Mouse (Mus musculus): ENCODE measurements at regions not wholly inside any gene's neighbourhood (a gene's known extent, or its start where the extent isn't known, plus 50 kb on each side); places are given as distances from the start of the nearest gene placed in this dataset.

DNA sequence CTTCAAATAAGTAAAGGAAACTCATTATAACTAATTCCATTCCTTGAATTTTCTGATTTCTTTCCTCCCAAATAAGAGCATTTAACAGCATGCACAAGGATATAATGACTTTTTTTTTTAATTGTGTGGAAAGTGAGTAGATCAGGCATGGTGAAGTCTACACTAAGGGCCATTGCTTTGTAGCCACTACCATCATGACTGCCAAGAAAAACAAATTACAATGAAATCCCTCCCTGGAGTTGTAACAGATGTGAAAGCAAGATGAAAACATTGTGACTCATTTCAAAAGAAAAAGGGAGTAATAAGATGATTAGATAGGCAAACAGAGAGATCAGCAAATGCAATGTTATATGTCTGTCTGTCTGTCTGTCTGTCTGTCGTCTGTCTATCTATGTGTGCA, 106.6 kb downstream of the Arl4a start:
- H3K4me3 ChIP-seq (ENCODE audit: low read length): no peak overlapping the region
- no peaks in the 10 kb centered on the region for H3K36me3 ChIP-seq (ENCODE audit: control insufficient read depth, insufficient read depth, low read length)
- no peak for ATAC-seq
- no peaks in the 10 kb centered on the region for H3K4me1 ChIP-seq (ENCODE audit: control insufficient read depth, insufficient read depth, low read length)
- no peaks in the 10 kb centered on the region for H3K9me3 ChIP-seq (ENCODE audit: control insufficient read depth, low read length)
- 78% methylated on average over 1 of the region's 1 CpGs for WGBS
- no peak overlapping the region for H3K9ac ChIP-seq (ENCODE audit: low read depth, low read length)
- no peak overlapping the region for H3K4me2 ChIP-seq (ENCODE audit: low read depth, low read length)
- no peak overlapping the region for H3K27ac ChIP-seq (ENCODE audit: low read length)
- H3K27me3 ChIP-seq (replicated peaks; ENCODE audit: control insufficient read depth, insufficient read depth, low read length): no peaks in the 10 kb centered on the region

DNA sequence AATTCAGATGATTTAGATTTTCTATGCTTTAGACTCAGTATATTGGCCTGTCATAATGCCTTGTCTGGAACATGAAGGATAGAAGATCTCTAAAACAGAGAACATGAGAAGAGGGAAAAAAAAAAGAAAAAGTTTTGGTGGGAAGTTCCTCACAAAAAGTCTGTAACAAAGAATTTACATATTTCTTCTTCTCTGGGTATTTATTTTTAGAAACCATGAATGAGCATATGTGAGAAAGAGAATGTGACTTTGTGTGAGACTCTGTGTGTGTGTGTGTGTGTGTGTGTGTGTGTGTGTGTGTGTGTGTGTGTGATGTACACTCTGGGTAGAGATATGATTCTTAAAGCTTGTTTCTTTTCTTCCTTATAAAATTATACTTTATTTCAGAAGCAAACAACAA, 109.9 kb downstream of the Arl4a start:
- Histone ChIP-seq H3K9me3 (ENCODE audit: control insufficient read depth, low read length) (no peaks in the 10 kb centered on the region), H3K27me3 (replicated peaks; ENCODE audit: control insufficient read depth, insufficient read depth, low read length) (no peaks in the 10 kb centered on the region), H3K4me3 (ENCODE audit: low read length) (no peak overlapping the region), H3K36me3 (ENCODE audit: control insufficient read depth, insufficient read depth, low read length) (no peaks in the 10 kb centered on the region), H3K27ac (ENCODE audit: low read length) (no peak overlapping the region), H3K4me1 (ENCODE audit: control insufficient read depth, insufficient read depth, low read length) (no peaks in the 10 kb centered on the region), H3K4me2 (ENCODE audit: low read depth, low read length) (no peak overlapping the region), H3K9ac (ENCODE audit: low read depth, low read length) (no peak overlapping the region)
- no peak for ATAC-seq

DNA sequence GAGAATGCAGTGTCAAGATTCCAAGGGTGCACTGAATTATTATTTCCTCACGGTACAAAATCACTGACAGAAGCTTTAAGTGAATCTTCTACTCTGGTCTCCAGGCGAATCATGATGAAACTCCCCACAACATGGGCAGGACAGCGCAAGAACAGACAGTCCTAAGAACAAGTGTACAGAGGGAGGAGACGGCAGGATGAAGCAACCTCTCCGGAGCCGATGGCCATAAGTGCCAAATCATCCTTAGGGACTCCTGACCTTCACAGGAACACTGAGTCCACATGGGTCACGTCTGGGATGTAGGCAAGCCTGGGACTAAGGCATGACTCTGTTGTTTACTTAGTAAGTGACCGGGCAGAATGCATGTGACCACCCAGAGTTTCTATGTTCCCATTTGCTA, 110.8 kb downstream of the Arl4a start:
- H3K4me1 ChIP-seq (ENCODE audit: control insufficient read depth, insufficient read depth, low read length): no peaks in the 10 kb centered on the region
- no peak for ATAC-seq
- no peak overlapping the region for H3K4me3 ChIP-seq (ENCODE audit: low read length)
- H3K9ac ChIP-seq (ENCODE audit: low read depth, low read length): no peak overlapping the region
- no peaks in the 10 kb centered on the region for H3K9me3 ChIP-seq (ENCODE audit: control insufficient read depth, low read length)
- H3K4me2 ChIP-seq (ENCODE audit: low read depth, low read length): no peak overlapping the region
- H3K36me3 ChIP-seq (ENCODE audit: control insufficient read depth, insufficient read depth, low read length): no peaks in the 10 kb centered on the region
- 82% methylated on average over 8 of the region's 8 CpGs for WGBS
- no peak overlapping the region for H3K27ac ChIP-seq (ENCODE audit: low read length)
- no peaks in the 10 kb centered on the region for H3K27me3 ChIP-seq (replicated peaks; ENCODE audit: control insufficient read depth, insufficient read depth, low read length)

DNA sequence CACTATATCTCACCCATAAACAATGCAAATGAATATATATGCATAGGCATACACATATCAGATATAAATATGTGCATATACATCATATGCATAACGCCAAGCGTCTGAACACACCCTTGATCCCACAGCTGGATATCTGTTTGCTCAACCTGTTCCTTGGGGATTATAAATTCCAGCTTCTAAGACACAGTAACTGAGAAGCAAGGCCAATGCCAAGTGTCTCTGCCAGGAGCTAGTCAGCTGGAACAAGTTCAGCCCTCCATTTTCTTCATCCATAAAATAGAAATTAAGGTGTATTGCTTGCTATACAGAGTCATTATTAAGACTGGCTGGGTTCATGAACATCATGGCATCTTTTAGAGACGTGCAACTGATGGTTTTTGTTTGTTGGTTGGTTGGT, 116.3 kb downstream of the Arl4a start:
- Histone ChIP-seq H3K36me3 (ENCODE audit: control insufficient read depth, insufficient read depth, low read length) (no peaks in the 10 kb centered on the region), H3K4me1 (ENCODE audit: control insufficient read depth, insufficient read depth, low read length) (no peaks in the 10 kb centered on the region), H3K4me2 (ENCODE audit: low read depth, low read length) (no peak overlapping the region), H3K27ac (ENCODE audit: low read length) (no peak overlapping the region), H3K9me3 (ENCODE audit: control insufficient read depth, low read length) (no peaks in the 10 kb centered on the region), H3K9ac (ENCODE audit: low read depth, low read length) (no peak overlapping the region), H3K4me3 (ENCODE audit: low read length) (no peak overlapping the region), H3K27me3 (replicated peaks; ENCODE audit: control insufficient read depth, insufficient read depth, low read length) (no peaks in the 10 kb centered on the region)
- no peak for ATAC-seq
- WGBS: 77% methylated on average over 3 of the region's 3 CpGs

DNA sequence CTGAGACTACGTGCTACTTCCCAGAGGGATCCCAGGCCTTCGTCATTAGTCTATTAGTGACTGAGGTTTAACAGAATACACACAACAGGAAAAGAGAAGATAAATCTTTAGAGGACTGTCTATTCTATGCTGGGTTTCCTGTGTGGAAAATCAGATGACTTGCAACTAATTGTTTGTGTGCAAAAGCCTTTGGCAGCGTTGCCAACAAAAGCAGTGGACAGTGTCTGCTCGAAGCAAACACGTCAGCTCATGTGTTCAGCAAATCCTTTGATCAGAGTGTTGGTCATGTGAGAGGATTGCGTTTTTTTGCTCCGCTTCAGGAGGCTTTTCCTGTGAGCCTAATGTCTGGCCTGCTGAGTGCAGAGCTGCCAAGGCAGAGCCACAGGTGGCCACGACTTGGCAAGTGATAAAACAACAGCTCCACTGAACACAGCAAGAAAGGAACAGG, 117.3 kb downstream of the Arl4a start:
- Histone ChIP-seq H3K27me3 (replicated peaks; ENCODE audit: control insufficient read depth, insufficient read depth, low read length) (no peaks in the 10 kb centered on the region), H3K4me3 (ENCODE audit: low read length) (no peak overlapping the region), H3K4me1 (ENCODE audit: control insufficient read depth, insufficient read depth, low read length) (no peaks in the 10 kb centered on the region), H3K9ac (ENCODE audit: low read depth, low read length) (no peak overlapping the region), H3K9me3 (ENCODE audit: control insufficient read depth, low read length) (no peaks in the 10 kb centered on the region), H3K36me3 (ENCODE audit: control insufficient read depth, insufficient read depth, low read length) (no peaks in the 10 kb centered on the region), H3K27ac (ENCODE audit: low read length) (no peak overlapping the region), H3K4me2 (ENCODE audit: low read depth, low read length) (no peak overlapping the region)
- ATAC-seq: peak; percentile 48; the same call in 1 of the 2 replicates
- WGBS: 31% methylated on average over 8 of the region's 8 CpGs

DNA sequence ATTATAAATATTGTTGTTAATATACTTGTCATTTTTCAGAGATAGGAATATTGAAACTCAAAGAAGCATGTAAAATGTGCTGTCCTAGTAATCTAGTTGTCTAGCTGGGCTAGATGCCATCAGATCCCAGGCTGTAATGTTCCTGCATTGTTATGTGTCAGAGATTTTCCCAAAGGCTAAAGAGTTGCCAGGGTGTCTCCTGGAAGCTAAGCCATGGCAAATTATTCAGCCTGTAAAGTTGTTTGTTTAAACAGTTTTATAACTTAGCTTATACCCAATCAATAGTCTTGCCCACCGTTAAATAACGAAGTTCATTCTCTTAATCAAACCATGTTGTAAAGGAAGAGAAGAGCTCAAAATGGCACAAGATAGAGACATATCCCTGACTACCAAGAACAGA, 117.9 kb downstream of the Arl4a start:
- Histone ChIP-seq H3K4me2 (ENCODE audit: low read depth, low read length) (no peak overlapping the region), H3K4me1 (ENCODE audit: control insufficient read depth, insufficient read depth, low read length) (no peaks in the 10 kb centered on the region), H3K27ac (ENCODE audit: low read length) (no peak overlapping the region), H3K36me3 (ENCODE audit: control insufficient read depth, insufficient read depth, low read length) (no peaks in the 10 kb centered on the region), H3K9ac (ENCODE audit: low read depth, low read length) (no peak overlapping the region), H3K4me3 (ENCODE audit: low read length) (no peak overlapping the region), H3K9me3 (ENCODE audit: control insufficient read depth, low read length) (no peaks in the 10 kb centered on the region), H3K27me3 (replicated peaks; ENCODE audit: control insufficient read depth, insufficient read depth, low read length) (no peaks in the 10 kb centered on the region)
- 68% methylated on average over 2 of the region's 2 CpGs for WGBS
- no peak for ATAC-seq

DNA sequence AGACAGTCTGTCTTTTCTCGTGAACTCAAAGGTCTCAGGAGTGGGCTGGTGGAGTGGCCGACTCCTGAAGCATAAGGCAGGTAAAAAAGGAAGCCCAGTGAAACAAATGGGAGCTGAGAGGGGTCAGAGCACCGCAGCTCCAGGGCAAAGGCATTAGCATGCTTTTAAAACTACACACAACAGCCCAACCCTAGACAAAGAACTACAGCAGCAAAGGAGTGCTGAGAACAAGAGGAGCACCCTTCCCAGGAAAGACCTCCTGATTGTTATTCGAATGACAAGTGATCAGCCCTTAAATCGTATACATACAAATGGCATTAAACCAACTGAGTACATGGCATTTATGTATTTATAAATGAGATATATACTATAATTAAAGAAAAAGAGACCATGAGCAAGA, 149.3 kb downstream of the Arl4a start:
- Histone ChIP-seq H3K36me3 (ENCODE audit: control insufficient read depth, insufficient read depth, low read length) (no peaks in the 10 kb centered on the region), H3K4me1 (ENCODE audit: control insufficient read depth, insufficient read depth, low read length) (no peaks in the 10 kb centered on the region), H3K9me3 (ENCODE audit: control insufficient read depth, low read length) (no peaks in the 10 kb centered on the region), H3K4me3 (ENCODE audit: low read length) (no peak overlapping the region), H3K27me3 (replicated peaks; ENCODE audit: control insufficient read depth, insufficient read depth, low read length) (no peaks in the 10 kb centered on the region), H3K9ac (ENCODE audit: low read depth, low read length) (no peak overlapping the region), H3K27ac (ENCODE audit: low read length) (no peak overlapping the region), H3K4me2 (ENCODE audit: low read depth, low read length) (no peak overlapping the region)
- ATAC-seq: no peak
- 63% methylated on average over 5 of the region's 5 CpGs for WGBS

DNA sequence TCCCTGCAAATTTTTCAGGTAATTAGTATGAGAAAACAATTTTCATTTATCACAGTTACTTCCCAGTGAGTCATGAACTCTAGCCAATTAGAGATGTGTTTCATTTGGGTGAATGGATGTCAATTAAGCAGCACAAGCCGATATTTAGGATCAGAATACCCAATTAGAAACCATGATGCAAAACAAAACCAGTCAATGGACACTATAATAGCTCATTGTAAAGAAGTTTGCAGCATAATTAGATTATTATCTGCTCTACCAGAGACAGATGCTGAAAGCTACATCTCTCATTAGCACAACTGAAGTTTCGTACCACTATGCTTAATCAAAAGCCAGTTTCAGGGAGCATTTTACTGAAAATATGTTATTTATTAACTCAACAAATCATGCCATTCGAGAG, 152.5 kb downstream of the Arl4a start:
- no peaks in the 10 kb centered on the region for H3K4me1 ChIP-seq (ENCODE audit: control insufficient read depth, insufficient read depth, low read length)
- no peaks in the 10 kb centered on the region for H3K36me3 ChIP-seq (ENCODE audit: control insufficient read depth, insufficient read depth, low read length)
- no peak overlapping the region for H3K4me3 ChIP-seq (ENCODE audit: low read length)
- H3K9ac ChIP-seq (ENCODE audit: low read depth, low read length): no peak overlapping the region
- H3K27ac ChIP-seq (ENCODE audit: low read length): no peak overlapping the region
- no peaks in the 10 kb centered on the region for H3K27me3 ChIP-seq (replicated peaks; ENCODE audit: control insufficient read depth, insufficient read depth, low read length)
- no peaks in the 10 kb centered on the region for H3K9me3 ChIP-seq (ENCODE audit: control insufficient read depth, low read length)
- no peak for ATAC-seq
- 65% methylated on average over 3 of the region's 3 CpGs for WGBS
- no peak overlapping the region for H3K4me2 ChIP-seq (ENCODE audit: low read depth, low read length)

DNA sequence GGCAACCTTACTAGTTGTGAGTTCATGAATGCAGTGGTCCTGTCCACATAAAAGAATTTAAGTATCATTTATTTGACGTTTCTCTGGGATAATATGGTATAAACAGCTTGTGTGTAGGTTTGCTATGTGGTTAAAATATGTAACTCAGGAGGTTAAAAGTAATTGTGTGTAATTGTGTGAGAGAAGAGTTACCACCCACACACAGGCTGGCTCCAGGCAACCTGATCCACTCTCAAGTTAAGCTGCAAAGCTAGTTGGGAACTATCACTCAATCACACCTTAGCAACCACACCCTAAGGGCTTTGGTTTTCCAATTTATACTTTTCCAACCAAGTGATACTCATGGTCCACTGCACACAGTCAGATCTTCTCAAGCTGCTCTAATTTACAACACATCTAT, 157.5 kb downstream of the Arl4a start:
- Histone ChIP-seq H3K4me2 (ENCODE audit: low read depth, low read length) (no peak overlapping the region), H3K9me3 (ENCODE audit: control insufficient read depth, low read length) (no peaks in the 10 kb centered on the region), H3K36me3 (ENCODE audit: control insufficient read depth, insufficient read depth, low read length) (no peaks in the 10 kb centered on the region), H3K27me3 (replicated peaks; ENCODE audit: control insufficient read depth, insufficient read depth, low read length) (no peaks in the 10 kb centered on the region), H3K9ac (ENCODE audit: low read depth, low read length) (no peak overlapping the region), H3K4me1 (ENCODE audit: control insufficient read depth, insufficient read depth, low read length) (no peaks in the 10 kb centered on the region), H3K4me3 (ENCODE audit: low read length) (no peak overlapping the region), H3K27ac (ENCODE audit: low read length) (no peak overlapping the region)
- WGBS: 87% methylated on average over 1 of the region's 1 CpGs
- ATAC-seq: no peak

DNA sequence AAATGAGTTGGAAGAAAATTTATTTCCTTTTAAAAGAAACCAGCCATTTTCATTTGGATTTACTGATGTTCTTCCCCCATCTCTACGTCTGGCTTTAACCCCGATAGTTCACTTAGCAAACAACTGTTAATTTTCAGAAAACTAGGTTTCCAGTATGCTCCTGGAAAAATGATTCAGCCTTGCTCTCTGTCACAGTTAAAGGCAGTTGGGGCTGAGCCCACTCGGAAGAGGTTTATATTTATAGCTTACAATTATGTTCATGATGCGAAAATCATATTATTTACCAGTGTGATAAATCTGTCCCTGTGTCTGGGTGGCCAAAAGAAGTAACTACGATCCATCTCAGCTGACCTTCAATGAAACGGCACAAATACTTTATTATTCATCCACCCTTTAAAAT, 163.9 kb downstream of the Arl4a start:
- Histone ChIP-seq H3K9me3 (ENCODE audit: control insufficient read depth, low read length) (no peaks in the 10 kb centered on the region), H3K27me3 (replicated peaks; ENCODE audit: control insufficient read depth, insufficient read depth, low read length) (no peaks in the 10 kb centered on the region), H3K4me1 (ENCODE audit: control insufficient read depth, insufficient read depth, low read length) (no peaks in the 10 kb centered on the region), H3K27ac (ENCODE audit: low read length) (no peak overlapping the region), H3K4me2 (ENCODE audit: low read depth, low read length) (no peak overlapping the region), H3K4me3 (ENCODE audit: low read length) (no peak overlapping the region), H3K9ac (ENCODE audit: low read depth, low read length) (no peak overlapping the region), H3K36me3 (ENCODE audit: control insufficient read depth, insufficient read depth, low read length) (no peaks in the 10 kb centered on the region)
- 70% methylated on average over 6 of the region's 6 CpGs for WGBS
- no peak for ATAC-seq

Measured in intestine, embryonic 16.5 days (tissue).